Mouse (Mus musculus) liver, embryonic 14.5 days (tissue): Measurements from ENCODE around the gene Phpt1. TPM values are rescaled to one million over a fixed set of nuclear protein-coding genes. Genes with fewer than 3 reads are reported as not detected.
A peak's percentile ranks its signal among the peaks of the same experiment; 100 is the strongest.

Experiments
- ATAC-seq: fragments of 200-750 bp; cut with Nextera tagmentation; 2 replicates; pipeline ENCODE4 v1.8.0; 2017; ENCODE audit warnings: moderate number of reproducible peaks, mild to moderate bottlenecking, moderate library complexity; ENCODE audit not compliant: insufficient read depth
- DNase-seq, 3 experiments: peaks; one replicate each; pipeline ENCODE4 v3.0.0-alpha.2; 2012 to 2013; ENCODE audit warnings: low read depth in 3 of 3, low spot score in 3 of 3
- H3K27ac ChIP-seq: fragments of 300-500 bp; sonication (generic); 2 replicates; pipeline ENCODE4 v1.5.1; 2014; ENCODE audit warnings: moderate library complexity, mild to moderate bottlenecking, control low read depth, inconsistent platforms
- H3K27me3 ChIP-seq: fragments of 300-500 bp; sonication (generic); 2 replicates; pipeline ENCODE4 v1.6.1; 2014; ENCODE audit warnings: mild to moderate bottlenecking, low read length, moderate library complexity; ENCODE audit not compliant: control insufficient read depth, insufficient read depth
- H3K36me3 ChIP-seq: fragments of 300-500 bp; sonication (generic); replicated peaks from 2 replicates; pipeline ENCODE4 v1.6.1; 2014; ENCODE audit warnings: low read depth; ENCODE audit not compliant: control insufficient read depth, insufficient read depth
- H3K4me1 ChIP-seq, 2 experiments: fragments of 200-500 bp in 1 of 2; fragments of 300-500 bp in 1 of 2; sonication (generic) in 1 of 2; replicated peaks; 2 replicates each; pipeline ENCODE4 v1.6.1; 2012 to 2014; ENCODE audit warnings: antibody characterized with exemption in 1 of 2, inconsistent platforms in 1 of 2, low read length in 1 of 2; ENCODE audit not compliant: control insufficient read depth in 2 of 2, insufficient read depth in 2 of 2
- H3K4me2 ChIP-seq: fragments of 300-500 bp; sonication (generic); 2 replicates; pipeline ENCODE4 v1.6.1; 2014; ENCODE audit warnings: low read depth, mild to moderate bottlenecking, control low read depth, moderate library complexity
- H3K4me3 ChIP-seq, 2 experiments: fragments of 200-500 bp in 1 of 2; fragments of 300-500 bp in 1 of 2; sonication (generic) in 1 of 2; 2 replicates each; pipeline ENCODE4 v1.5.1; 2012 to 2014; ENCODE audit warnings: low read depth in 2 of 2, low read length in 2 of 2, mild to moderate bottlenecking in 2 of 2, control low read depth in 1 of 2, inconsistent platforms in 1 of 2, moderate library complexity in 1 of 2; ENCODE audit not compliant: insufficient read depth in 1 of 2
- H3K9ac ChIP-seq: fragments of 300-500 bp; sonication (generic); replicated peaks from 2 replicates; pipeline ENCODE4 v1.6.1; 2014; ENCODE audit warnings: mild to moderate bottlenecking, control low read depth, moderate library complexity
- H3K9me3 ChIP-seq: fragments of 300-500 bp; sonication (generic); 2 replicates; pipeline ENCODE4 v1.6.1; 2016; ENCODE audit warnings: low read length, mixed read lengths; ENCODE audit not compliant: control insufficient read depth
- CTCF ChIP-seq: IDR thresholded peaks from 2 replicates; pipeline ENCODE4 v1.5.1; 2016; ENCODE audit warnings: antibody characterized with exemption, low read depth, control low read depth
- EP300 ChIP-seq: IDR thresholded peaks from 2 replicates; pipeline ENCODE4 v1.6.1; 2016; ENCODE audit warnings: antibody characterized with exemption, low read depth
- WGBS: fragments of 180-500 bp; shearing (Covaris S2); extraction: QIAGEN DNeasy Blood & Tissue Kit; methylation state at CpG from one replicate; pipeline ENCODE4 v1.1.7; 2014; ENCODE audit not compliant: insufficient replicate concordance; 5-methylcytosine and 5-hydroxymethylcytosine counted together
- polyA plus RNA-seq, 2 experiments: library from polyadenylated mRNA; depleted of rRNA in 1 of 2; stranded (reverse) in 1 of 2; unstranded in 1 of 2; fragments of >200 nt; fragmentation: Nextera tagmentation in 1 of 2; extraction: Ambion mirVana in 1 of 2; gene quantifications; 2 replicates each; pipeline versions ENCODE4 v1.2.1 to v1.2.3; 2012 to 2014

Phpt1 gene
- polyA plus RNA-seq, 2 experiments: 31.4 to 44.9 TPM

GRCm38 (mm10) chr2:25560551-25560950, 14.5 kb downstream of the Phpt1 start:
- 93% methylated on average over 8 of the region's 8 CpGs for WGBS
- Histone ChIP-seq H3K9ac (no peak overlapping the region), H3K36me3 (peaks cover 33% of the 10 kb centered on the region), H3K27ac (no peak overlapping the region), H3K4me3 (no peak overlapping the region), H3K9me3 (no peaks in the 10 kb centered on the region), H3K27me3 (no peaks in the 10 kb centered on the region), H3K4me1 (peaks cover 8 to 16% of the 10 kb centered on the region in 2 experiments), H3K4me2 (no peak overlapping the region)
- TF ChIP-seq CTCF (no peak), EP300 (no peak)
- ATAC-seq (no peak), DNase-seq (no peak)

GRCm38 (mm10) chr2:25558774-25559173, 16.2 kb downstream of the Phpt1 start:
- H3K27ac ChIP-seq: no peak overlapping the region
- peaks cover 8 to 16% of the 10 kb centered on the region in 2 experiments for H3K4me1 ChIP-seq
- H3K36me3 ChIP-seq: peaks cover 31% of the 10 kb centered on the region
- TF ChIP-seq EP300 (no peak), CTCF (no peak)
- peak overlapping the region; percentile 73 to 92 for H3K4me3 ChIP-seq
- WGBS: 71% methylated on average over 6 of the region's 6 CpGs
- no peaks in the 10 kb centered on the region for H3K9me3 ChIP-seq
- DNase-seq (no peak), ATAC-seq (no peak)
- peak overlapping the region; percentile 99 for H3K4me2 ChIP-seq
- no peaks in the 10 kb centered on the region for H3K27me3 ChIP-seq
- peak overlapping the region; percentile 84 for H3K9ac ChIP-seq

- Histone ChIP-seq H3K4me1 (peaks cover 8 to 16% of the 10 kb centered on the region in 2 experiments), H3K9me3 (no peaks in the 10 kb centered on the region), H3K27me3 (no peaks in the 10 kb centered on the region), H3K9ac (peak overlapping the region; percentile 84), H3K4me3 (peak overlapping the region; percentile 73 to 92), H3K4me2 (peak overlapping the region; percentile 99), H3K36me3 (peaks cover 28% of the 10 kb centered on the region), H3K27ac (peak overlapping the region; percentile 1; the same call in 1 of the 2 replicates)
- no peak for TF ChIP-seq CTCF
- no peak for TF ChIP-seq EP300
- DNase-seq (no peak), ATAC-seq (peak; percentile 67)
- WGBS: under 1% methylated on average over 24 of the region's 24 CpGs
Observed at GRCm38 (mm10) chr2:25557964-25558360, 17.1 kb downstream of the Phpt1 start.

GRCm38 (mm10) chr2:25557221-25557963, 17.6 kb downstream of the Phpt1 start, which contains the start of gene Edf1:
TSS of gene Edf1 (plus strand) at chr2:25557847.
- Histone ChIP-seq H3K4me3 (peak within 1 kb of the TSS; percentile 73 to 92), H3K36me3 (peaks cover 22% of the 10 kb centered on the region), H3K9me3 (no peaks in the 10 kb centered on the region), H3K4me1 (peaks cover 8 to 16% of the 10 kb centered on the region in 2 experiments), H3K27ac (peak within 1 kb of the TSS; percentile 56), H3K27me3 (no peaks in the 10 kb centered on the region), H3K4me2 (peak within 1 kb of the TSS; percentile 99), H3K9ac (peak within 1 kb of the TSS; percentile 84)
- WGBS: under 1% methylated on average over 61 of the region's 61 CpGs
- ATAC-seq (peak; percentile 99), DNase-seq (peak; percentile 82 to 86 (median 86))
- no peak for TF ChIP-seq EP300
- TF ChIP-seq CTCF: no peak

- ATAC-seq (no peak), DNase-seq (no peak)
- TF ChIP-seq CTCF: no peak
- Histone ChIP-seq H3K4me1 (peaks cover 8 to 16% of the 10 kb centered on the region in 2 experiments), H3K36me3 (peaks cover 15% of the 10 kb centered on the region), H3K27me3 (no peaks in the 10 kb centered on the region), H3K27ac (no peak overlapping the region), H3K4me3 (no peak overlapping the region), H3K9ac (no peak overlapping the region), H3K9me3 (no peaks in the 10 kb centered on the region), H3K4me2 (peak overlapping the region; percentile 99; the same call in 1 of the 2 replicates)
- 61% methylated on average over 1 of the region's 1 CpGs for WGBS
Observed at GRCm38 (mm10) chr2:25556296-25556695, 18.7 kb downstream of the Phpt1 start.
